Mouse (Mus musculus): ENCODE data around the gene Gm17535. TPM values are rescaled to one million over a fixed set of nuclear protein-coding genes. Genes with fewer than 3 reads are reported as not detected.
"Not testable (repeated sequence)": the region's sequence is repeated elsewhere in the genome, so short reads cannot be mapped to it uniquely, and the experiment has no call there.

The Gm17535 gene
- polyA plus RNA-seq, 1 experiment, result not detected

GRCm38 (mm10) chr9:3019835-3020727 lies 14.3 kb upstream of the Gm17535 start:
- H3K4me1 ChIP-seq (ENCODE audit: control insufficient read depth, insufficient read depth, low read length); H3K27ac ChIP-seq (ENCODE audit: insufficient read depth, low read depth, low read length); H3K4me3 ChIP-seq (ENCODE audit: insufficient read depth, low read length): not testable (repeated sequence)

- H3K4me1 ChIP-seq (ENCODE audit: control insufficient read depth, insufficient read depth, low read length); H3K27ac ChIP-seq (ENCODE audit: insufficient read depth, low read depth, low read length); H3K4me3 ChIP-seq (ENCODE audit: insufficient read depth, low read length): not testable (repeated sequence)
These were observed 11.9 kb upstream of the Gm17535 start for GRCm38 (mm10) chr9:3022316-3023008.

GRCm38 (mm10) chr9:3023312-3023984 lies 11.0 kb upstream of the Gm17535 start, which contains the start of gene Gm10718:
TSS of gene Gm10718 (plus strand) at chr9:3023547.
- not testable (repeated sequence) for H3K27ac ChIP-seq (ENCODE audit: insufficient read depth, low read depth, low read length); H3K4me3 ChIP-seq (ENCODE audit: insufficient read depth, low read length); H3K4me1 ChIP-seq (ENCODE audit: control insufficient read depth, insufficient read depth, low read length)

DNA sequence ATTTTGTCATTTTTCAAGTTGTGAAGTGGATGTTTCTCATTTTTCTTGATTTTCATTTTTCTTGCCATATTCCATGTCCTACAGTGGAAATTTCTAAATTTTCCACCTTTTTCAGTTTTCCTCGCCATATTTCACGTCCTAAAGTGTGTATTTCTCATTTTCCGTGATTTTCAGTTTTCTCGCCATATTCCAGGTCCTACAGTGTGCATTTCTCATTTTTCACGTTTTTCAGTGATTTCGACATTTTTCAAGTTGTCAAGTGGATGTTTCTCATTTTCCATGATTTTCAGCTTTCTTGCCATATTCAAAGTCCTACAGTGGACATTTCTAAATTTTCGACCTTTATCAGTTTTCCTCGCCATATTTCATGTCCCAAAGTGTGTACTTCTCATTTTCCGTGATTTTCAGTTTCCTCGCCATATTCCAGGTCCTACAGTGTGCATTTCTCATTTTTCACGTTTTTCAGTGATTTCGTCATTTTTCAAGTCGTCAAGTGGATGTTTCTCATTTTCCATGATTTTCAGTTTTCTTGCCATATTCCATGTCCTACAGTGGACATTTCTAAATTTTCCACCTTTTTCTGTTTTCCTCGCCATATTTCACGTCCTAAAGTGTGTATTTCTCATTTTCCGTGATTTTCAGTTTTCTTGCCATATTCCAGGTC lies 10.3 kb upstream of the Gm17535 start:
- not testable (repeated sequence) for H3K4me3 ChIP-seq (ENCODE audit: insufficient read depth, low read length); H3K4me1 ChIP-seq (ENCODE audit: control insufficient read depth, insufficient read depth, low read length); H3K27ac ChIP-seq (ENCODE audit: insufficient read depth, low read depth, low read length)

GRCm38 (mm10) chr9:3024912-3025467 lies 9.4 kb upstream of the Gm17535 start, which contains the start of gene Gm10717:
TSS of gene Gm10717 (plus strand) at chr9:3025417.
- H3K27ac ChIP-seq (ENCODE audit: insufficient read depth, low read depth, low read length); H3K4me3 ChIP-seq (ENCODE audit: insufficient read depth, low read length); H3K4me1 ChIP-seq (ENCODE audit: control insufficient read depth, insufficient read depth, low read length): not testable (repeated sequence)

GRCm38 (mm10) chr9:3025653-3026052 lies 8.7 kb upstream of the Gm17535 start:
- H3K4me1 ChIP-seq (ENCODE audit: control insufficient read depth, insufficient read depth, low read length); H3K4me3 ChIP-seq (ENCODE audit: insufficient read depth, low read length); H3K27ac ChIP-seq (ENCODE audit: insufficient read depth, low read depth, low read length): not testable (repeated sequence)

DNA sequence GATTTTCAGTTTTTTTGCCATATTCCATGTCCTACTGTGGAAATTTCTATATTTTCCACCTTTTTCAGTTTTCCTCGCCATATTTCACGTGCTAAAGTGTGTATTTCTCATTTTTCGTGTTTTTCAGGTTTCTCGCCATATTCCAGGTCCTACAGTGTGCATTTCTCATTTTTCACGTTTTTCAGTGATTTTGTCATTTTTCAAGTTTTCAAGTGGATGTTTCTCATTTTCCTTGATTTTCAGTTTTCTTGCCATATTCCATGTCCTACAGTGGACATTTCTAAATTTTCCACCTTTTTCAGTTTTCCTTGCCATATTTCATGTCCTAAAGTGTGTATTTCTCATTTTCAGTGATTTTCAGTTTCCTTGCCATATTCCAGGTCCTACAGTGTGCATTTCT lies 8.3 kb upstream of the Gm17535 start:
- not testable (repeated sequence) for H3K4me3 ChIP-seq (ENCODE audit: insufficient read depth, low read length); H3K27ac ChIP-seq (ENCODE audit: insufficient read depth, low read depth, low read length); H3K4me1 ChIP-seq (ENCODE audit: control insufficient read depth, insufficient read depth, low read length)

DNA sequence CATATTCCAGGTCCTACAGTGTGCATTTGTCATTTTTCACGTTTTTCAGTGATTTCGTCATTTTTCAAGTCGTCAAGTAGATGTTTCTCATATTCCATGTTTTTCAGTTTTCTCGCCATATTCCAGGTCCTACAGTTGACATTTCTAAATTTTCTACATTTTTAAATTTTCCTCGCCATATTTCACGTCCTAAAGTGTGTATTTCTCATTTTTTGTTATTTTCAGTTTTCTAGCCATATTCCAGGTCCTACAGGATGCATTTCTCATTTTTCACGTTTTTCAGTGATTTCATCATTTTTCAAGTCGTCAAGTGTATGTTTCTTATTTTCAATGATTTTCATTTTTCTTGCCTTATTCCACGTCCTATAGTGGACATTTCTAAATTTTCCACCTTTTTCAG lies 7.7 kb upstream of the Gm17535 start:
- H3K4me1 ChIP-seq (ENCODE audit: control insufficient read depth, insufficient read depth, low read length), result not testable (repeated sequence)

GRCm38 (mm10) chr9:3027200-3027599 lies 7.2 kb upstream of the Gm17535 start:
- not testable (repeated sequence) for H3K27ac ChIP-seq (ENCODE audit: insufficient read depth, low read depth, low read length); H3K4me3 ChIP-seq (ENCODE audit: insufficient read depth, low read length); H3K4me1 ChIP-seq (ENCODE audit: control insufficient read depth, insufficient read depth, low read length)

More for the DNA sequence above, 7.7 kb upstream of the Gm17535 start:
- H3K4me3 ChIP-seq (ENCODE audit: insufficient read depth, low read length); H3K27ac ChIP-seq (ENCODE audit: insufficient read depth, low read depth, low read length): not testable (repeated sequence)

DNA sequence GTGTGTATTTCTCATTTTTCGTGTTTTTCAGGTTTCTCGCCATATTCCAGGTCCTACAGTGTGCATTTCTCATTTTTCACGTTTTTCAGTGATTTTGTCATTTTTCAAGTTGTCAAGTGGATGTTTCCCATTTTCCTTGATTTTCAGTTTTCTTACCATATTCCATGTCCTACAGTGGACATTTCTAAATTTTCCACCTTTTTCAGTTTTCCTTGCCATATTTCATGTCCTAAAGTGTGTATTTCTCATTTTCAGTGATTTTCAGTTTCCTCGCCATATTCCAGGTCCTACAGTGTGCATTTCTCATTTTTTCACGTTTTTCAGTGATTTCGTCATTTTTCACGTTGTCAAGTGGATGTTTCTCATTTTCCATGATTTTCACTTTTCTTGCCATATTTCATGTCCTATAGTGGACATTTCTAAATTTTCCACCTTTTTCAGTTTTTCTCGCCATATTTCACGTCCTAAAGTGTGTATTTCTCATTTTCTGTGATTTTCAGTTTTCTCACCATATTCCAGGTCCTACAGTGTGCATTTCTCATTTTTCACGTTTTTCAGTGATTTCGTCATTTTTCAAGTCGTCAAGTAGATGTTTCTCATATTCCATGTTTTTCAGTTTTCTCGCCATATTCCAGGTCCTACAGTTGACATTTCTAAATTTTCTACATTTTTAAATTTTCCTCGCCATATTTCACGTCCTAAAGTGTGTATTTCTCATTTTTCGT lies 5.0 kb upstream of the Gm17535 start:
- H3K4me1 ChIP-seq (ENCODE audit: control insufficient read depth, insufficient read depth, low read length); H3K4me3 ChIP-seq (ENCODE audit: insufficient read depth, low read length); H3K27ac ChIP-seq (ENCODE audit: insufficient read depth, low read depth, low read length): not testable (repeated sequence)

DNA sequence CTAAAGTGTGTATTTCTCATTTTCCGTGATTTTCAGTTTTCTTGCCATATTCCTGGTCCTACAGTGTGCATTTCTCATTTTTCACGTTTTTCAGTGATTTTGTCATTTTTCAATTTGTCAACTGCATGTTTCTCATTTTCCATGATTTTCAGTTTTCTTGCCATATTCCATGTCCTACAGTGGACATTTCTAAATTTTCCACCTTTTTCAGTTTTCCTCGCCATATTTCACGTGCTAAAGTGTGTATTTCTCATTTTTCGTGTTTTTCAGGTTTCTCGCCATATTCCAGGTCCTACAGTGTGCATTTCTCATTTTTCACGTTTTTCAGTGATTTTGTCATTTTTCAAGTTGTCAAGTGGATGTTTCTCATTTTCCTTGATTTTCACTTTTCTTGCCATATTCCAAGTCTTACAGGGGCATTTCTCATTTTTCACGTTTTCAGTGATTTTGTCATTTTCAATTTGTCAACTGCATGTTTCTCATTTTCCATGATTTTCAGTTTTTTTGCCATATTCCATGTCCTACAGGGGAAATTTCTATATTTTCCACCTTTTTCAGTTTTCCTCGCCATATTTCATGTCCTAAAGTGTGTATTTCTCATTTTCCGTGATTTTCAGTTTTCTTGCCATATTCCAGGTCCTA lies 3.6 kb upstream of the Gm17535 start:
- not testable (repeated sequence) for H3K4me1 ChIP-seq (ENCODE audit: control insufficient read depth, insufficient read depth, low read length); H3K27ac ChIP-seq (ENCODE audit: insufficient read depth, low read depth, low read length); H3K4me3 ChIP-seq (ENCODE audit: insufficient read depth, low read length)

GRCm38 (mm10) chr9:3036577-3036976 lies 2.2 kb downstream of the Gm17535 start, which contains the start of gene Gm10715:
TSS of gene Gm10715 (plus strand) at chr9:3036877.
- H3K27ac ChIP-seq (ENCODE audit: insufficient read depth, low read depth, low read length); H3K4me1 ChIP-seq (ENCODE audit: control insufficient read depth, insufficient read depth, low read length); H3K4me3 ChIP-seq (ENCODE audit: insufficient read depth, low read length): not testable (repeated sequence)

- not testable (repeated sequence) for H3K4me3 ChIP-seq (ENCODE audit: insufficient read depth, low read length)
These were observed 3.8 kb downstream of the Gm17535 start for GRCm38 (mm10) chr9:3038161-3038560.

More at GRCm38 (mm10) chr9:3038161-3038560, 3.8 kb downstream of the Gm17535 start:
- H3K4me1 ChIP-seq (ENCODE audit: control insufficient read depth, insufficient read depth, low read length); H3K27ac ChIP-seq (ENCODE audit: insufficient read depth, low read depth, low read length): not testable (repeated sequence)

All from bone marrow macrophage, adult 2 months (primary cell).